Mouse (Mus musculus) G1E (cell line): ENCODE data around the gene Bzw1. TPM values are rescaled to one million over a fixed set of nuclear protein-coding genes. Genes with fewer than 3 reads are reported as not detected.

Source experiments
- ATAC-seq: 2 replicates; pipeline ENCODE4 v1.8.0; 2016; ENCODE audit warnings: mild to moderate bottlenecking; ENCODE audit not compliant: insufficient number of reproducible peaks, poor library complexity, low FRiP score, severe bottlenecking; ENCODE audit errors: extremely low read depth
- DNase-seq: peaks from one replicate; pipeline ENCODE4 v3.0.0; 2012; ENCODE audit warnings: low spot score
- H3K27me3 ChIP-seq: 2 replicates; pipeline ENCODE4 v1.6.1; 2012; ENCODE audit warnings: mild to moderate bottlenecking, low read length, inconsistent platforms; ENCODE audit not compliant: insufficient read depth
- H3K36me3 ChIP-seq: replicated peaks from 2 replicates; pipeline ENCODE3; 2012; ENCODE audit warnings: mild to moderate bottlenecking, inconsistent platforms
- H3K4me1 ChIP-seq: 2 replicates; pipeline ENCODE4 v1.6.1; 2012; ENCODE audit warnings: low read depth, low read length, inconsistent platforms, mixed read lengths; ENCODE audit not compliant: insufficient read depth
- H3K4me3 ChIP-seq: 2 replicates; pipeline ENCODE4 v1.5.1; 2012; ENCODE audit warnings: low read depth, mild to moderate bottlenecking, inconsistent platforms, low read length, moderate library complexity, mixed read lengths
- H3K9me3 ChIP-seq: replicated peaks from 2 replicates; pipeline ENCODE4 v1.6.1; 2012; ENCODE audit warnings: inconsistent platforms
- CTCF ChIP-seq: IDR thresholded peaks from 2 replicates; pipeline ENCODE4 v1.5.1; 2012; ENCODE audit warnings: low read depth, low read length, inconsistent platforms, mixed read lengths
- GATA1 ChIP-seq: IDR thresholded peaks from 2 replicates; pipeline ENCODE4 v1.6.1; 2012; ENCODE audit warnings: borderline replicate concordance, low read length, inconsistent platforms, mixed read lengths
- GATA2 ChIP-seq: IDR thresholded peaks from 2 replicates; pipeline ENCODE4 v1.6.1; 2012; ENCODE audit warnings: low read depth, low read length, inconsistent platforms, borderline replicate concordance
- POLR2AphosphoS5 ChIP-seq: IDR thresholded peaks from 2 replicates; pipeline ENCODE4 v1.6.1; 2012; ENCODE audit warnings: low read depth, low read length, inconsistent platforms; ENCODE audit not compliant: insufficient replicate concordance
- TAL1 ChIP-seq: conservative IDR thresholded peaks from 2 replicates; pipeline ENCODE4 v1.6.1; 2012; ENCODE audit warnings: low read depth, low read length, inconsistent platforms, mixed read lengths
- polyA plus RNA-seq: library from polyadenylated mRNA; stranded (reverse); fragments of >175 nt; gene quantifications from 2 replicates; pipeline ENCODE4 v1.2.3, GENCODE M21; 2012
- total RNA-seq, 2 experiments: library from RNA; stranded (forward) in 1 of 2; stranded (reverse) in 1 of 2; fragments of 200-1000 nt in 1 of 2; fragments of >200 nt in 1 of 2; fragmentation: Nextera tagmentation in 1 of 2; gene quantifications; 2 replicates each; pipeline ENCODE4 v1.2.3; 2014 to 2017

Bzw1 gene
- total and polyA plus RNA-seq, 3 experiments, result 23.4 to 664 (median 507) TPM

DNA sequence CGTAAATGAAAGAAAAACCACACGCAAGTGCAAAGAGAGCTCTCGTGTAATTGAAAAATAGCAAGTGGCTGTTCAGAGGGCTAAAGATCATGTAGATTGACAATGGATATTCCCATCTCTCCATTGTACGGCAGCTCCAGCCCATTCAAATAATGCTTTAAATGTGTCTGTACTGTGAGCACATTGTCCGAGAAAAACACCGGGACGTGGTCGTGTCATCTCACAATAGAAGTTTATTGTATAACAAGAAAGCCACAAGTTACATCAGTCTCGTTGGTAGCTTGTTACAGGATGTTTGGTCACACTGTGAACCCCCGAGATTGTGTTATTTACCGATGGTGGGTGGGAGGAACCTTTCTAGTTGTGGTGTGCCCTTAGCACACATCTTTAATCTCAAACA lies 53.2 kb downstream of the Bzw1 start:
- H3K27me3 ChIP-seq, result peaks cover 6% of the 10 kb centered on the region; the same call in 1 of the 2 replicates
- H3K9me3 ChIP-seq, result no peaks in the 10 kb centered on the region
- ATAC-seq (no peak), DNase-seq (no peak)
- H3K4me3 ChIP-seq, result peak overlapping the region; percentile 76
- peaks cover 33% of the 10 kb centered on the region for H3K4me1 ChIP-seq
- no peak for TF ChIP-seq GATA2
- TF ChIP-seq GATA1, result no peak
- TF ChIP-seq TAL1, result no peak
- TF ChIP-seq CTCF, result no peak
- no peak for TF ChIP-seq POLR2AphosphoS5
- peaks cover 60% of the 10 kb centered on the region for H3K36me3 ChIP-seq

DNA sequence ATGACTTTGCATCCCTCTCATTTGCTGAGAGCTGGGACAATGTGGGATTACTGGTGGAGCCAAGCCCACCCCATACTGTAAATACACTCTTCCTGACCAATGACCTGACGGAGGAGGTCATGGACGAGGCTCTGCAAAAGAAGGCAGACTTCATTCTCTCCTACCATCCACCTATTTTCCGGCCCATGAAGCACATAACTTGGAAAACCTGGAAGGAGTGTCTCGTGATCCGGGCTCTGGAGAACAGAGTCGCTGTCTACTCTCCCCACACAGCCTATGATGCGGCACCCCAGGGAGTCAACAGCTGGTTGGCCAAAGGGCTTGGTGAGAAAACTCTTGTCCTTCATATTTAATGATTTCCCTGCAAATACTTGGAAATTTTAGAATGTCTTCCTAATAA lies 55.1 kb downstream of the Bzw1 start:
- peaks cover 60% of the 10 kb centered on the region for H3K36me3 ChIP-seq
- no peak overlapping the region for H3K4me3 ChIP-seq
- peaks cover 6% of the 10 kb centered on the region; the same call in 1 of the 2 replicates for H3K27me3 ChIP-seq
- peaks cover 35% of the 10 kb centered on the region for H3K4me1 ChIP-seq
- ATAC-seq (no peak), DNase-seq (no peak)
- no peaks in the 10 kb centered on the region for H3K9me3 ChIP-seq
- TF ChIP-seq TAL1 (no peak), GATA1 (no peak), CTCF (no peak), GATA2 (no peak)

DNA sequence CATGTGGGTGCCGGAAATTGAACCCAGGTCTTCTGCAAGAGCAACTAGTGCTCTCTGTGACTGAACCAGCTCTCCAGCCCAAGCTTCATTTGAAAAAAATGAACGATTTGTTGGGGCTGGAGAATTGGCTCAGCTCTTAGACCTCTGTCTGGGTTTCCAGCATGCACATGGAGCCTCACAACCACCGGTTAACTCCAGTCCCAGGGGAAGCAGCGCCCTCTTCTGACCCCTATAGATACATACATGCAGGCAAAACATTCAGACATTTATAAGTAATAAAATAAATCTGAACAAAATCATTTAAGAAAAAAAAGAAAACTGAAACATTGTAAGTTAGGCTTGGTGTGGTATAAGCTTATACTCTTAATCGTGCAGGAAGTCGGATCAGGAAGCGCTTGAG lies 55.7 kb downstream of the Bzw1 start:
- ATAC-seq, result no peak
- peaks cover 64% of the 10 kb centered on the region for H3K36me3 ChIP-seq
- H3K4me3 ChIP-seq, result no peak overlapping the region
- TF ChIP-seq GATA2 (no peak), TAL1 (no peak), GATA1 (no peak), POLR2AphosphoS5 (no peak), CTCF (no peak)
- peaks cover 6% of the 10 kb centered on the region; the same call in 1 of the 2 replicates for H3K27me3 ChIP-seq
- peaks cover 35% of the 10 kb centered on the region for H3K4me1 ChIP-seq
- 0 out of 2 replicates have a peak, but pooled peaks cover under 1% of the 10 kb centered on the region for H3K9me3 ChIP-seq
- no peak for DNase-seq

DNA sequence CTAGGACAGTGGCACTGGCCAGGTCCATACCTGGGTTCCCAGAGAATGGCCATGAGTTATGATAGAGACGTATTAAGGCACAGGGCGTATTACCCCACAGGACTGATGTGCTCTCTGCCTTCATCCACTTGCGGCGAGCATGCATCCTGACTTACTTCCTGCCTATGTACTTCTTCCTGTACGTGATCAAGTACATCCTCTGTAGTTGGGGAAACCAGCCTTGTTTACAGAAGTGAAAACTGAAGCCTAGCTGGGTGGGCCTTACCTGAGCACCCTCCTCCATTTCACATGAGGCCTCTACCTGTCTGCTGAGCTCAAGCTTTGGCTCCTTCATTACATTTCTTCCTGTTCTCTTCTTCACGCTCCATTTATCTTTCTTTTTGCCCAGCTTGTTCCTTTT lies 61.6 kb downstream of the Bzw1 start:
- peaks cover 3% of the 10 kb centered on the region; the same call in 1 of the 2 replicates for H3K9me3 ChIP-seq
- ATAC-seq (no peak), DNase-seq (no peak)
- H3K27me3 ChIP-seq, result no peaks in the 10 kb centered on the region
- H3K4me1 ChIP-seq, result peaks cover 5% of the 10 kb centered on the region; the same call in 1 of the 2 replicates
- H3K36me3 ChIP-seq, result peaks cover 87% of the 10 kb centered on the region
- TF ChIP-seq TAL1, result no peak
- TF ChIP-seq GATA1, result no peak
- TF ChIP-seq POLR2AphosphoS5, result no peak
- no peak overlapping the region for H3K4me3 ChIP-seq

Other genes with a start within 250 kb of the Bzw1 start
- 6.1 and 7.0 TPM in 2 replicates for gene Aox4, start 182.5 kb upstream of the Bzw1 start, total RNA-seq (2014; fragmentation: Nextera tagmentation)
- 0.64 and 0.82 TPM in 2 replicates for gene Aox4, start 182.5 kb upstream of the Bzw1 start, total RNA-seq (2017)
- 0.02 and 0.07 TPM in 2 replicates for gene Aox4, start 182.5 kb upstream of the Bzw1 start, polyA plus RNA-seq
- gene Aox2, start 114.6 kb upstream of the Bzw1 start, total RNA-seq (2014; fragmentation: Nextera tagmentation), result 1.4 and 1.5 TPM in 2 replicates
- gene Aox2, start 114.6 kb upstream of the Bzw1 start, total RNA-seq (2017), result 1.4 and 1.8 TPM in 2 replicates
- gene Aox2, start 114.6 kb upstream of the Bzw1 start, polyA plus RNA-seq, result 0.77 and 0.79 TPM in 2 replicates
- 499 and 554 TPM in 2 replicates for gene Clk1, start 31.2 kb downstream of the Bzw1 start, total RNA-seq (2014; fragmentation: Nextera tagmentation)
- 545 and 548 TPM in 2 replicates for gene Clk1, start 31.2 kb downstream of the Bzw1 start, total RNA-seq (2017)
- 5.8 and 9.2 TPM in 2 replicates for gene Clk1, start 31.2 kb downstream of the Bzw1 start, polyA plus RNA-seq
- 31.3 and 48.7 TPM in 2 replicates for gene Nif3l1, start 52.3 kb downstream of the Bzw1 start, total RNA-seq (2014; fragmentation: Nextera tagmentation)
- gene Nif3l1, start 52.3 kb downstream of the Bzw1 start, total RNA-seq (2017), result 37.3 and 69.5 TPM in 2 replicates
- gene Nif3l1, start 52.3 kb downstream of the Bzw1 start, polyA plus RNA-seq, result 4.4 and 10.1 TPM in 2 replicates
- gene Ppil3, start 52.6 kb downstream of the Bzw1 start, total RNA-seq (2014; fragmentation: Nextera tagmentation), result 55.2 and 87.6 TPM in 2 replicates
- 106 TPM in 2 replicates for gene Ppil3, start 52.6 kb downstream of the Bzw1 start, total RNA-seq (2017)
- gene Ppil3, start 52.6 kb downstream of the Bzw1 start, polyA plus RNA-seq, result 8.8 and 8.9 TPM in 2 replicates
- gene Orc2, start 112.2 kb downstream of the Bzw1 start, total RNA-seq (2014; fragmentation: Nextera tagmentation), result 99.0 and 116 TPM in 2 replicates
- gene Orc2, start 112.2 kb downstream of the Bzw1 start, total RNA-seq (2017), result 104 and 146 TPM in 2 replicates
- gene Orc2, start 112.2 kb downstream of the Bzw1 start, polyA plus RNA-seq, result 29.2 and 30.0 TPM in 2 replicates
- gene Fam126b, start 193.4 kb downstream of the Bzw1 start, total RNA-seq (2014; fragmentation: Nextera tagmentation), result 28.3 and 34.5 TPM in 2 replicates
- 32.9 and 35.0 TPM in 2 replicates for gene Fam126b, start 193.4 kb downstream of the Bzw1 start, total RNA-seq (2017)
- gene Fam126b, start 193.4 kb downstream of the Bzw1 start, polyA plus RNA-seq, result 7.1 and 10.3 TPM in 2 replicates
- gene Ndufb3, start 193.5 kb downstream of the Bzw1 start, total RNA-seq (2014; fragmentation: Nextera tagmentation), result 34.5 and 57.8 TPM in 2 replicates
- gene Ndufb3, start 193.5 kb downstream of the Bzw1 start, total RNA-seq (2017), result 168 and 172 TPM in 2 replicates
- 5.8 and 7.5 TPM in 2 replicates for gene Ndufb3, start 193.5 kb downstream of the Bzw1 start, polyA plus RNA-seq